Mouse (Mus musculus) hindbrain, embryonic 11.5 days (tissue): ENCODE results near the gene Brpf1. TPM values are rescaled to one million over a fixed set of nuclear protein-coding genes. Genes with fewer than 3 reads are reported as not detected.

Experiments
- ATAC-seq: fragments of 200-750 bp; cut with Nextera tagmentation; 2 replicates; pipeline ENCODE4 v1.8.0; 2017; ENCODE audit warnings: mild to moderate bottlenecking, moderate TSS enrichment, moderate library complexity; ENCODE audit not compliant: low FRiP score
- DNase-seq: peaks from one replicate; pipeline ENCODE4 v3.0.0-alpha.2; 2015; ENCODE audit warnings: low spot score
- H3K27ac ChIP-seq: fragments of 300-500 bp; sonication (generic); 2 replicates; pipeline ENCODE4 v1.5.1; 2014; ENCODE audit warnings: mild to moderate bottlenecking, low read depth, low read length
- H3K27me3 ChIP-seq: fragments of 300-500 bp; sonication (generic); 2 replicates; pipeline ENCODE4 v1.6.1; 2014; ENCODE audit warnings: mild to moderate bottlenecking, low read length, moderate library complexity, mixed read lengths; ENCODE audit not compliant: control insufficient read depth, insufficient read depth
- H3K36me3 ChIP-seq: fragments of 300-500 bp; sonication (generic); 2 replicates; pipeline ENCODE4 v1.6.1; 2014; ENCODE audit warnings: mild to moderate bottlenecking, low read length, moderate library complexity, mixed read lengths; ENCODE audit not compliant: control insufficient read depth, insufficient read depth
- H3K4me1 ChIP-seq: fragments of 300-500 bp; sonication (generic); replicated peaks from 2 replicates; pipeline ENCODE4 v1.6.1; 2014; ENCODE audit warnings: low read length, mixed read lengths; ENCODE audit not compliant: control insufficient read depth, insufficient read depth
- H3K4me2 ChIP-seq: fragments of 300-500 bp; sonication (generic); replicated peaks from 2 replicates; pipeline ENCODE4 v1.6.1; 2014; ENCODE audit warnings: mild to moderate bottlenecking, low read depth, low read length
- H3K4me3 ChIP-seq: fragments of 300-500 bp; sonication (generic); 2 replicates; pipeline ENCODE4 v1.5.1; 2014; ENCODE audit warnings: low read depth, low read length
- H3K9ac ChIP-seq: fragments of 300-500 bp; sonication (generic); 2 replicates; pipeline ENCODE4 v1.6.1; 2014; ENCODE audit warnings: low read depth, low read length
- H3K9me3 ChIP-seq: fragments of 300-500 bp; sonication (generic); 2 replicates; pipeline ENCODE4 v1.6.1; 2016; ENCODE audit warnings: low read length; ENCODE audit not compliant: control insufficient read depth
- WGBS: fragments of 180-500 bp; shearing (Covaris S2); extraction: QIAGEN DNeasy Blood & Tissue Kit; methylation state at CpG from one replicate; pipeline ENCODE4 v1.1.7; 2014; 5-methylcytosine and 5-hydroxymethylcytosine counted together
- polyA plus RNA-seq: library from polyadenylated mRNA; unstranded; fragments of >200 nt; fragmentation: Nextera tagmentation; extraction: Ambion mirVana; gene quantifications from 2 replicates; pipeline ENCODE4 v1.2.1, GENCODE M21; 2014

The Brpf1 gene
- polyA plus RNA-seq, 1 experiment from 2014 or later = 19.4 TPM

DNA sequence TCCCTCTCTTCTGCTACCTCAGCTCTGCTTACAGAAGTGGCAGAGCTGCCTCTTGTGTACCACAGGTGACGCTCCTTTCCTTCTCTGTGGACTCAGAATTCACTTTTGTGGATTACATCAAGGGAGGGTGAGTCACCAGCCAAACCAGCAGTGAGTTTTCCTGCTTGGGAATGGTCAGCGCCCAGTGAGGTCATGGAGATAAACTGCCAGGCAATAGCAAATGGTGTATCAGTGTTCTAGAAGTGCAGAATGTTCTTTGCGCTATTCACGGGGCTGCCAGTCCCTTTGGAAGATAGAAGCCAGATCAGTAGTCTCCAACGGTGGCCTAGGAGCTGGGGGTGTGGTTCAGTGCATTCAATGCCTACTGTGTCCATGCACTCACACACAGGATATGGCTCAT, 14.0 kb upstream of the Brpf1 start:
- 74% methylated on average over 5 of the region's 5 CpGs for WGBS
- DNase-seq (no peak), ATAC-seq (no peak)
- Histone ChIP-seq H3K4me3 (no peak overlapping the region), H3K9ac (no peak overlapping the region), H3K9me3 (no peaks in the 10 kb centered on the region), H3K4me2 (no peak overlapping the region), H3K27ac (no peak overlapping the region), H3K27me3 (no peaks in the 10 kb centered on the region), H3K36me3 (no peaks in the 10 kb centered on the region), H3K4me1 (no peaks in the 10 kb centered on the region)

DNA sequence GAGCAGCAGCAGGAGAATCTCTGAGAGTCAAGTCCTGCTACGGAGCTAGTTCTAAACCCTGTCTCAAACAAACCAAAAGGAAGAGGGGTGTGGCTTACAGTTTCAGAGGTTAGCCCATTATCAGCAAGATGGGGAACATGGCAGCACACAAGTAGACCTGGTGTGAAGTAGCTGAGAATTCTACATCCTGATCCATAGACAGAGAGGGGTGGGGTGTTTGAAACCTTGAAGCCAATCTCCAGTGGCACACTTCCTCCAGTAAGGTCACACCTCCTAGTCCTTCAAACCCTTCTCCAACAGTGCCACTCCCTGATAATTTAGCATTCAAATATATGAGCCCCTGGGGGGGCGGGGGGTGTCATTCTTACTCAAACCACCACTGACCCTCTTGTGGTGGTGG, 10.9 kb upstream of the Brpf1 start:
- H3K9ac ChIP-seq = no peak overlapping the region
- no peaks in the 10 kb centered on the region for H3K27me3 ChIP-seq
- ATAC-seq (no peak), DNase-seq (no peak)
- 87% methylated on average over 2 of the region's 2 CpGs for WGBS
- H3K36me3 ChIP-seq = no peaks in the 10 kb centered on the region
- H3K4me2 ChIP-seq = no peak overlapping the region
- no peak overlapping the region for H3K4me3 ChIP-seq
- no peak overlapping the region for H3K27ac ChIP-seq
- no peaks in the 10 kb centered on the region for H3K4me1 ChIP-seq
- no peaks in the 10 kb centered on the region for H3K9me3 ChIP-seq

DNA sequence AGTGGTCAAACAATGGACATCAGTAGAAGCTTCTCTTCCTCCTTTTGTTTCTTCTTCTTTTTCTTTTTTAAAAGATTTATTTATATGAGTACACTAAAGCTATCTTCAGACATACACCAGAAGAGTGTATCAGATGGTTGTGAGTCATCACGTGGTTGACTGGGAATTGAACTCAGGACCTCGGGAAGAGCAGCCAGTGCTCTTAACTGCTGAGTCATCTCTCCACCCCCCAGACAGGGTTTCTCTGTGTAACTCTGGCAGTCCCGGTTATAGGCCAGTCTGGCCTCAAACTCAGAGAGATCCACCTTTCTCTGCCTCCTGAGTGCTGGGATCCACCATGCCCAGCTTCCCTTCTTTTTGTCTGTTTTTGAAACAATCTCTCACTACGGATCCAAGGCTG, 10.3 kb upstream of the Brpf1 start:
- Histone ChIP-seq H3K36me3 (no peaks in the 10 kb centered on the region), H3K4me2 (no peak overlapping the region), H3K4me3 (no peak overlapping the region), H3K9me3 (no peaks in the 10 kb centered on the region), H3K27me3 (no peaks in the 10 kb centered on the region), H3K27ac (no peak overlapping the region), H3K9ac (no peak overlapping the region), H3K4me1 (no peaks in the 10 kb centered on the region)
- 77% methylated on average over 4 of the region's 4 CpGs for WGBS
- ATAC-seq (no peak), DNase-seq (no peak)

DNA sequence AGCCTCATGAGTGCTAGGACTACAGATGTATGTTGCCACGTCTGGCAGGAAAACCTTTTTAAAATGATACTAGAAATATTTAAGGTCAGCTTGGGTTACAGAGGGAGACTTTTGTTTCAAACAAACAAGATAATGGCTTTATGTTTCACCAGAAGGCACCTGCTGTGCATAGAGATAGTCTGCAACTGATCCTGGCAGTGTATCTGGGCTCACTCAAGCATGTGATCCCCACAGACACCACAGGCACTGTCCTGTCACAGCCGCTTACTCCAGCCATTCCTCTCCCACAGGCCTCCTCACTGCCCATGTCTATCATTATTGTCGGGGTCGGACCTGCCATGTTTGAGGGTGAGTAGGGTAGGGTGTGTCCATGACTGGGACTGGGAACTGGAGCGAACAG, 5.6 kb upstream of the Brpf1 start:
- H3K4me1 ChIP-seq = 0 out of 2 replicates have a peak, but pooled peaks cover 2% of the 10 kb centered on the region
- H3K4me2 ChIP-seq = no peak overlapping the region
- no peak overlapping the region for H3K9ac ChIP-seq
- DNase-seq (no peak), ATAC-seq (no peak)
- no peak overlapping the region for H3K4me3 ChIP-seq
- H3K9me3 ChIP-seq = no peaks in the 10 kb centered on the region
- no peak overlapping the region for H3K27ac ChIP-seq
- no peaks in the 10 kb centered on the region for H3K36me3 ChIP-seq
- WGBS = 81% methylated on average over 5 of the region's 5 CpGs
- no peaks in the 10 kb centered on the region for H3K27me3 ChIP-seq

DNA sequence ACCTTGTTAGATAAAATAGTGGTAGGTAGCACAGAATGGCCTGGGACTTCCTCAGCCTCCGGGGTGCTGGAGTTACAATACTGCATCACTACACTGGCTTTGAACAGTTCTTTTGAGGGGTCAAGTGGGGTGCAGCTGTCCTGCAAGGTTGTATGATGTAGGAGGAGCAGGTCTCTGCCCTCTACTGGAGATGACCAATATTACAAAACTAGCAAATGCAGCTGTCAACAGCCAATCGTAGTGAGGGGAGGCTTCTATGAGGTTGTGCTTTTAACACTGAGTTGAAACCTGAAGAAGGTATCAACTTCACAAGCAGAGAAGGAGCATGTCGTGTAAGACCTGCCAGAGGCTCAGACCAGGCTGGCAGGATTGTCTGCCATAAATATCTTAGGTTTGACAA, 4.7 kb upstream of the Brpf1 start:
- H3K9me3 ChIP-seq = no peaks in the 10 kb centered on the region
- no peaks in the 10 kb centered on the region for H3K27me3 ChIP-seq
- no peak overlapping the region for H3K4me3 ChIP-seq
- DNase-seq (peak; percentile 49), ATAC-seq (no peak)
- 0 out of 2 replicates have a peak, but pooled peaks cover 2% of the 10 kb centered on the region for H3K4me1 ChIP-seq
- no peaks in the 10 kb centered on the region for H3K36me3 ChIP-seq
- no peak overlapping the region for H3K27ac ChIP-seq
- no peak overlapping the region for H3K9ac ChIP-seq
- WGBS = 23% methylated on average over 3 of the region's 3 CpGs
- H3K4me2 ChIP-seq = no peak overlapping the region

DNA sequence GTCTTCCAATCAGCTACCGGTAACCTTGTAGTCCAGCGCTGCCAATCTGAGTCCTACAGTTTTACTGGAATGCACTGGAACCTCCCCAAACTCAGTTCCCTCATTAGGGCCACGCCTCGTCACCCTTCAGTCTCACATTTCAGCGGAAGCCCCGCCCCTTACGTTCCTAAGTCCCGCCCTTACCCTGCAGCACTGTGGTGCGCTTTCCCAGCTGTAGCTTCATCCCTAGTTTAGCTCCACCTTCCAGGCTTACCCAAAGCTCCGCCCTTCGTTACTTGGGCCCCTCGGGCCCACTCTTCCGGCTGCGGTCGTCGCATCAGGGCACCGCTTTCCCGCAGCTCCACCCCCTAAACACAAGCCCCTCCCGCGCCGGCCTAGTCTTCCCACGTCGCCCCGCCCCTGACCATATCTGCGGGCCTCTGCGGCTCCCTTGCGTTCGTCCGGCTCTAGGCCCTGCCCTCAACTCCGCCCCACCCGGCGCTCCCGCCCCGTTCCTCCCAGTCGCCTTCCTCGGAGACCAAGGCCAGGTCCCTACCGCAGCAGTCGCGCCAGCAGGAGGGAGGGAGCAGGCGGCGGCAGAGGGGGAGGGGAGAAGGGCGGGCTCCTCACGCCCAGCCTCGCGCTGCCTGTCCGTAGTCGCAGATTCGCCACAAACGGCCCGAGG, 483 bp upstream of the Brpf1 start:
- peak overlapping the region; percentile 99 for H3K27ac ChIP-seq
- ATAC-seq (peak; percentile 98), DNase-seq (peak; percentile 98)
- H3K9me3 ChIP-seq = no peaks in the 10 kb centered on the region
- H3K4me3 ChIP-seq = peak overlapping the region; percentile 97
- H3K9ac ChIP-seq = peak overlapping the region; percentile 96
- peaks cover 4% of the 10 kb centered on the region; the same call in 1 of the 2 replicates for H3K36me3 ChIP-seq
- H3K27me3 ChIP-seq = no peaks in the 10 kb centered on the region
- WGBS = under 1% methylated on average over 50 of the region's 50 CpGs
- H3K4me1 ChIP-seq = peaks cover 10% of the 10 kb centered on the region
- peak overlapping the region; percentile 98 for H3K4me2 ChIP-seq

DNA sequence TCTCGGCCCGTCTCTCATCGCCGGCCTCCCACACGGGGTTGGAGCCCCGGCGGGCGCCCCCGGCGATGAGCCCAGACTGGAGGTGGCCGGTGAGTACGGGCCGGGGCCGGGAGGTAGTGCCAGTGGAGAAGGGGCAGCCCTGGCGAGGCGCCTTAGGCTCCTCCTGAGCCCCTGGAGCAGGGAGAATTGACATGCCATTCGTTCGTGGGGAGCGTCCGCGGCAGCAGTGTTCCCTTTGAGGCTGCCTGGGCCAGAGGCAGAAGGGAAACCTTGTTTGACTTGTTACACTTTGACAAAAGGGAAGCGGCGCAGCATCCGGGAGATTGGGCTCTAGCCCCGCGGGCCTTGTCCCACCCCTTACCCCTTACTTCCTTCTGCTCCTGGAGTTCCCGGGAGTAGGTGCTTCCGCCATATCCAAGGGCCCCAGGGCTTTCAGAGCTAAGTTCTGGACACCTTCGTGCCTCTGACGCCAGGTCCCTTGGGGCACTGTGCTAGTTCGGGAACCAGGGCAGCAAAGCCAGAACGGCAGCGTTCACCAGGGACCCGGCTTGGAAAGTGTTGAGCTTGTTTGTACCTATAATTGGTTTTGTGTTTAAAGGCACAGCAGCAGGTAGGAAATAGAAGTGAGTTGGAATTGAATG, 664 bp downstream of the Brpf1 start:
- Histone ChIP-seq H3K4me1 (peaks cover 8% of the 10 kb centered on the region), H3K27me3 (no peaks in the 10 kb centered on the region), H3K9ac (peak overlapping the region; percentile 96), H3K27ac (peak overlapping the region; percentile 99), H3K4me2 (peak overlapping the region; percentile 98), H3K4me3 (peak overlapping the region; percentile 97), H3K36me3 (peaks cover 4% of the 10 kb centered on the region; the same call in 1 of the 2 replicates), H3K9me3 (no peaks in the 10 kb centered on the region)
- ATAC-seq = peak; percentile 12
- under 1% methylated on average over 34 of the region's 34 CpGs for WGBS
- DNase-seq = peak; percentile 50

DNA sequence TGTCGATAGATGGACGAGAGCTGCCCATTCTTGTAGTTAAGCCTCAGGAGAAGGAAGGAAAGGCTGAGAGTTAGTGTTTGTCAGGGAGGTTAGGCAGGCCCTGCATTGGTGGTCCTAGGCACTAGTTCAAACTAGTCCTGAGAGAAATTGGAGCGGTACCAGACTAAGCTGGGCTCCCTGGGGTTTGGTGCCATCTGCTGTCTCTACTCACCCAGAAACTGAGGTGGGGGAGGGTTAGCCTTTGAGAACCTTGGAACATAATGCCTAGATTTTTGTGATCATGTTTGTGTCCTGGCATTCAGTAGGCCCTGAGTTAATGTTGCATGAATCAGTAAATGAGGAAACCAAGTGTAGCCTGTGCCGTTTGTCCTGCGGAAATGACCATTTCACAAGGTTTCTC, 1.2 kb downstream of the Brpf1 start:
- 40% methylated on average over 5 of the region's 5 CpGs for WGBS
- H3K4me3 ChIP-seq = peak overlapping the region; percentile 97
- peaks cover 8% of the 10 kb centered on the region for H3K4me1 ChIP-seq
- DNase-seq (peak; percentile 35), ATAC-seq (no peak)
- peak overlapping the region; percentile 96 for H3K9ac ChIP-seq
- H3K36me3 ChIP-seq = peaks cover 4% of the 10 kb centered on the region; the same call in 1 of the 2 replicates
- H3K27ac ChIP-seq = 0 out of 2 replicates have a peak overlapping the region, but pooled peaks have one; percentile 24
- peak overlapping the region; percentile 98 for H3K4me2 ChIP-seq
- H3K9me3 ChIP-seq = no peaks in the 10 kb centered on the region
- no peaks in the 10 kb centered on the region for H3K27me3 ChIP-seq

DNA sequence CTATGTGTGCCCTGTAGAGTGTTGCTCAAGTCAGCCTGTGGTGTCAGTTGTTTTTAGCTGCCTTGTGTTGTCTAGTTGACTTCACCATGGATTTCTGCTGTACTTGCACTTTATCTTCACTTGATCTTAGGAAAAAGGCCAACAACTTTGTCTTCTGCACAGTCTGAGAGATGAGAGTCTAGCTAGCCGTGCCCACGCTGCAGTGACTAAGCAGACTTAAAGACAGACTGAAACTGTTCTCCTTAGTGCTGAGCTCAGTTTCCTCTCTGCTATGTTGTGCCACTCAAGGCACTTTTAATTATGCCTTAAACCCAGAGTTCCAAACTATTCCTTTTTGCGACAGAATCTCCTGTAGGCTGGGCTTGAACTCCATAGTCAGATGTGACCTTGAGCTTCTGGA, 9.0 kb downstream of the Brpf1 start:
- no peak overlapping the region for H3K27ac ChIP-seq
- no peak for DNase-seq
- no peaks in the 10 kb centered on the region for H3K27me3 ChIP-seq
- H3K9me3 ChIP-seq = no peaks in the 10 kb centered on the region
- H3K4me1 ChIP-seq = no peaks in the 10 kb centered on the region
- no peak overlapping the region for H3K4me2 ChIP-seq
- H3K9ac ChIP-seq = no peak overlapping the region
- no peak for ATAC-seq
- H3K4me3 ChIP-seq = no peak overlapping the region
- peaks cover 24% of the 10 kb centered on the region for H3K36me3 ChIP-seq
- 94% methylated on average over 3 of the region's 3 CpGs for WGBS
